Mouse (Mus musculus) spleen, adult 18-20 months (tissue): ENCODE results near the gene Fam229b.
A peak's percentile ranks its signal among the peaks of the same experiment; 100 is the strongest.

ENCODE experiments used
- DNase-seq, 2 experiments: peaks; one replicate each; pipeline ENCODE4 v3.0.0; 2022; ENCODE audit warnings: mixed read lengths in 2 of 2

Fam229b gene

DNA sequence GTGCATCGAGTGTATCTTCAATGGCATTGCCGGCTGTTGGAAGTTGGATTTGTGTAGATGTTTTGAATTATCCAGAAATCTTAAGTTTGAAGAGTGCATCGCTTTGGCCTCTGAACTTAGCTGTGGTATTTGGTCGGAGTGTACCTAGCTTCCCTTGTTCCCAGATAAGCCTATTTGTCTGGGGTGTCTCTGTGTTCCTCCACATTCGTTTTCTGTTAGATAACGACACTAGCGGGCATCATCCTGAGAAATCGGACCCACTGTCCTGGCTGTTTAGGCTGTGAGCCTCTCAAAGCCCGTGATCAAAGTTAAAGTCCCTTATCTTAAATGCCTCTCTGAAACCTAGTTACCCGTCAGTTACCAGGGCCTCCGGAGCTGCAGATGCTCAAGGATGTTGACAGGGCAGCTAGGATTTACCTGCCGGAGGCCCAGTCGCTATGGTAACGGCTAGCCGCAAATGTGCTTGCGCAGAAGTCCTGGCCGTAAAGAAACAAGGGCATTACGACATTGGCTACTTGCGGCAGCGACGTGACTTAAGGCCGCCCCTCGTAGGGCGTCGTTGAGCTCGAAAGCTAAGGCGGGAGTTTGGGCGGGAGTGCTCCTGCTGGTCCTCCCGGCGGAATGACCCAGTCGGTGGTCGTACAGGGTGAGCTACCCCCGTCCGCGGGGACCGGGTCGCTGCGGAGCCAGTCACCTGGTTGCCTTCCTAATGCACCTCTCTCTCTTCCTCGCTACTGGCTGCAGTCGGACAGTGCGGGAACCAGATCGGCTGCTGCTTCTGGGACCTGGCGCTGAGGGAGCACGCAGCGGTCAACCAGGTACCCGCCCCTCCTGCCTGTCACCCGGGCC, at the start of gene Fam229b, which contains the start of gene Tube1:
TSS of gene Fam229b (minus strand) at position 453 of the 849 bp plus-strand sequence.
TSS of gene Tube1 (plus strand) at position 515 of the 849 bp plus-strand sequence.
- peak; percentile 74 to 75 for DNase-seq

DNA sequence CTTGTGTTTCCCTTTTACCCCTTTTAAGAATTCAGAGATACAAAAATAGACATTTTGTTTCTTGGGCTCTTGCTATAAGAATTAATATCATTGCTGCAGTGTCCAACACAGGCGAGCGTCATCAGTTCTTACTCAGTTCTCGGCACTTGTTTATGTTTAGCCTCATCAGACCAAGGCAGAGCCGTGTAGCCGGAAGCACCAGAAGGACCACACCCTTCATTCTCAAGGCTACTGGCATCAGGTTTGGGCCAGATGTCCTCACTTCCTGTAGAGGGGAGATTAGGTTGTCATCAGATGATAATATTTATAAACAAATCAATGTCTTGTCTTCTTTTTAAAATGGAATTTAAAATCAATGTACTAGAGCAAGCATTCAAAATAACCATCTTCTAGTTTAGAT, 43.3 kb upstream of the Fam229b start:
- no peak for DNase-seq

DNA sequence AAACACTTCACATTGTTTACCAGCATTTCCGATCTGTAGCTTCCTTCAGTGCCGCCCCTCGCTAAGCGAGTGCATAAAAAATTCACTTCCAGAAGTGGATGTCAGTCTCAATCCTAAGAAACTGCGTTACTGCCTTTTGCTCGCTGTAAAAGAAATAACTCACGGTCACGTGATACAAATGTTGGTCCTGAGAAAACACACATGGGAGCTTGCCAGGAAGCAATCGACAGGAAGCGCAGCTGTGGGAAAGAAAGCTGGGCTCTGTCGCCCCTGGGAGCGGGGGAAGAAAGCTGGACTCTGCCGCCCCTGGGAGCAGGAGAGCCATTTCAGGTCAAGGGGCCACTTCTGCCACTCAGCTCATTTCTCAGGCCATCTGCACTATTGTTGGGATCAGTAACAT, 39.4 kb upstream of the Fam229b start:
- DNase-seq: no peak

DNA sequence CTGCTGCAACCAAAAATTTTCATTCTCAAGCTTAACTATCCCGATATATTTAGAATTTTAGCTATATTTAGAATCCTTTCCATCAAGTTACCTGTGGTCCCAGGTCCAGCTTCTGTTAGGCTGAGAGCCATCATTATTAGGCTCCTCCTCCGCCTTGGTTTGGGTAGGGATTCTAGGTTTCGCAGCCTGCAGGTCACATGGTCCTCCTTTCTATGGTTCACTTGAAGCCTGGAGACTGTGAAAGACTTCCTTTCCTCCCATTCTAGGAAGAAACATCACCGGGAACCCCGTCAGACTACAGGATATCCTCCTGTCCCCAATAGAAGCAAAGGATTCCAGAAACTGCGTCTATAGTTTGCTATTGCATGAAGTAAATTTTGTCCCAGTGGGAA, 38.8 kb upstream of the Fam229b start:
- DNase-seq: no peak

DNA sequence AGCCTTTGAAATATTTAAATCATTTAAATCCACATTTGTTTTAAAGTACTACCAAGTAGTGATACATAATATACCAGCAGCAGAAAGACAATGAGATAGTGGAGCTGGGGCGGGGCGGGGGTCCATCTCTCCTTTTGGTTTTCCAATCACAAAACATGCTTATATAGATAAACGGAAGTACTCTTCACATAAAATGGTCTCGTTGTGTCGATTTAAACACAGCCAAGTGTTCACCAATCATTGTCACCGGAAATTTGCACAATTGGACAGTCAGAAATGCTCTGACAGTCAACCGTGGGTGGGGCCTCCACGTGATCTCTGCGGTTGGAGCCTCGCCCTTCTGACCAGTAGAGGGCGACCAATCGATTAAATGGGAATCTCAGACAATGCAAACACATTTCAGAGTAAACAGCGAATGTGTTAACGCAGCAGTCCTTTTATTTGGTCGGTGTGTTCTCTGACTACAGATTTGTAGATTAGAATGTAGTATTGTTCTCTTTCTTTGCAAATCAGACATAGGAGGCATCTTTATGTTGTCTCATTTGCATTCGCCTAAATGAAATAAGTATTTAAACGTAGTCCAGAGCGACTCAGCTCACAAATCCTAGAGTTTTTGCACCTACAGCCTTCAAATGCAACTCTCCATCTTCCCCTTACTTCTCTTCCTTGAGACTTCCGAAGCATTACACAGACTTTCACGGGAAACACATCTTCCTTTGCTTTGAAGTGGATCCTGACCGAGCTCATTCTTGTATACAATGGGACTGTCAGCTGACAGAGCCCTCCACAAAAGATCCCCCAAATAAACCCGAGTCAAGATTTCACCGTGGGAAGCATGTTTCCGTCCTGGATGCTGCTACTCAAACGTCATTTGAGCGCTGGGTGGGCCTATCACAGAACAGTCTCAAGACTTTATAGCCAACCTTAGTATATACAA, 38.2 kb upstream of the Fam229b start:
- DNase-seq: peak; percentile 83 to 85

DNA sequence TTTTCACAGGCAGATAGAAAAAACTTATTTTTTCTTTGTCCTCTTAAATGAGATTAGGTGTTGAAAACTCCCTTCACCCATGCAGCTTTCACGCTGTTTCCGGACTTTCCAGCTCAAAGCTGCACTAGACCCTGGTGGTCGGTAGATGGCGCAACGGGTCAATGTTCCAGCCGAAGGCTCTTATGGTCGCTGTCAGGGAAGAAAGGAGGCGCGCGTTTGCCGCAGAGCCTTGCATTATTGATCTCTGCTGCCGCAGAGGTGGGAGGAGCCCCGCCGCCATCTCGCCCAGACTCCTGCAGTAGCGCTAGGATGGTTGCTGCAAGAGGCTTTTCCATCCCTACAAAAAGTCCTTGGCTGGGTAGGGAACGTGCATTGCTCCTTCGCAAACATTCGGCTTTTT, 37.4 kb upstream of the Fam229b start:
- peak; percentile 85 to 91 for DNase-seq

DNA sequence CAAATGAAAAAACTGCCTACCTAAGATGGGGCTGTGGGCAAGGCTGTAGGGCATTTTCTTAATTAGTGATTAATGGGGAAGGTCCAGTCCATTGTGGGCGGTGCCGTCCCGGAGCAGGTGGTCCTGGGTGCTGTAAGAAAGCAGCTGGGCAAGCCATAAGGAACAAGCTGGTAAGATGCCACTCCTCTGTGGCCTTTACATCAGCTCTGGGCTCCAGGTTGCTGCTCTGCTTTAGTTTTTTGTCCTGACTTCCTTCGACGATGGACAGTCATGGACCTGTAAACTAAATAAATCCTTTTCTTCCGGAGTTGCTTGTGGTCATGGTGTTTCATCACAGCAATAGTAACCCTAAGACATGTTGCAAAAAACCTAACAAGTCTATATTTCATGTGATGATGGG, 37.0 kb upstream of the Fam229b start:
- no peak for DNase-seq

DNA sequence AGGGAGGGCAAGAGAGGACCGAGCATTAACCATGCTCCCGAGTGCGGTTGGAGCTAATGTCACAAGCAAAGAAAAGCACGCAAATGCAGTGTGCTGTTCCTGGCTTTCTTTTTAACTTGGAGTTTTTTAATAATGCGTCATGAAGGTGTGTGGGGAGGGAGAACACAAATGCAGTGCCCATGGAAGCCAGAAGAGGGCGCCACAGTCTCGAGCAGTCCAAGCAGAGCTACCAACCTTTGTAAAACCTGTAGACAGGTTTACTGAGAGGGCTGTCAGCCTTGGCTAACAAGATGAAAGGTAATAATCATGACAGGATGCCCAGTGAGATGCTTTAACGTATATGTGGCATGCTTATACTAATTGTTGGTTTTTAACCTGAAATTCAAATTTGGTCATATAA, 36.5 kb upstream of the Fam229b start:
- DNase-seq: peak; percentile 54 to 75

DNA sequence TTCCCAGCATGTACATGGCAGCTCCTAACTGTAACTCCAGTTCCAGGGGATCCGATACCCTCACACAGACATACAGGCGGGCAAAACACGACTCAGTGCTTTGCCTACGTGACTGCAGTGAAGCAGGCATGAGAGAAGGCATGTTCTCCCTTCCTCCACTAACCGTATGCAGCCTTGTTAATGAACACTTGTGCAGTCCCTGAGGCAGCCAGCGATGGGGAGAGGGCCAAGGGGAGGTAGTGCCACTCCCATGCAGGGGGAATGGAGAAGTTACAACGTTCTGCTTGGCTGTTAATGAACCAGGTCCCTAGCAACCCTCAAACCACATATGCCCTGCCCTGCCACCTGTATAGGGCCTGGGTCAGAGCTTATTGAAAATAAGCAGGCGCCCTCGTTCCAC, 35.9 kb upstream of the Fam229b start:
- DNase-seq: no peak

DNA sequence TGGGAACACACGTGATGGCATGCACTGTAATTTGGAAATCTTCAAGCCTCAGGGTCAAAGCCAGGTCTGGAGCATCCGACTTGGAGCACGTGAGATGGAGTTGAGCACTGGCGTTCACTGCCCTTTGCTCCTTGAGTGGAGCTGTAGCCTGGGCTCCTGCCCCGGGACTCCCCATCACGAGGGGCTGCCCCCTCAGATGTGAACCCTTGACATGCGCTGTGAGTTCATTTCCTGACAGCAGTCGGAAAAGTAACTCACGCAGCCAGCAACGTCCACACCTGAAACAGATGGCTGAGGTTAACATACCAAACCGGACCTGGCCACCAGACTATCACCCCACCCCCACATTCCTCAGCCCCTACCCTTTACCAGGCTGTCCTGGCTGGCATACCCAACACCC, 33.9 kb upstream of the Fam229b start:
- DNase-seq: no peak

DNA sequence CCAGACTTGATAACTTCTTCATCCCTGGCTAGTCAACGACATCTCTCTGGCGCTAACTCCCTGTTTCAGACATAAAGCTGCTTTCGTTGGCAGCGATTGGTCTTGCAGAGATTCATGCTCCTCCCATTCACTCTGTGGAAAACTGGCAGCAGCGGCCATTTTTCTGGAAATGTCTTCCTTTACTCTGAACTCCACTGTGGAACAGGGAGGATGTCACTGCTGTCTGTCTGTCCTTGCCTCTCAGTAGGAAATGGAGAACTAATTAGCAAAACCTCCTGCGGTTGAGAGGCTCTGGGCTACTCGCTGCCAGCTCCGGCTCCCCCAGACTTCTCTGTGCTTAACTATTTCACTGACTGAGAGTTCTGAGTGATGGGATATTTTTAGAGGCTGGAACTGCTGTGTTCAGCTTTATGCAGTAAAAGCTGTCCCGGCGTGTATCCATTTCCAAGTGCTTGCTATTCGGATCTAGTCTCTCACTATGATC, 32.0 kb upstream of the Fam229b start:
- DNase-seq: no peak

DNA sequence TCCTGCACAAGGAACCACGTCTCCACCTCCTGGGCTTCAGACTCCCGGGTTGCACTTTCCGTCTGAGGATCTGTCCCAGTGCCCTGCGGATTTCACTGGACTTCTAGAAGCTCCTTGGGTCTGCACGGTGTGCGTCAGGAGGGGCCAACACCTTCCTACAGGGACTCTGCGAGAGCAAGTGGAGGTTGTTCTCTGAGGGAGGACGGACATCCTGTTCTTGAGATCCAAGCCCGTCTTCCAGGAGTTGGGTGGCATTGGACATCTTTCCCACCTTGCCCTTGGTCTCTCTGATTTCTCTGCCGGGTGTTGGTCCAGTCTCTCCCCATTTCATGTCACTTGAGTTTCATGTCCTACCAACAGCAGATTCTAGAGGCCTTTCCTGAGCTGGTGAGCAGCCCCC, 30.0 kb upstream of the Fam229b start, which contains the start of gene Ccn6:
TSS of gene Ccn6 (minus strand) at position 101 of the 400 bp plus-strand sequence.
- no peak for DNase-seq

DNA sequence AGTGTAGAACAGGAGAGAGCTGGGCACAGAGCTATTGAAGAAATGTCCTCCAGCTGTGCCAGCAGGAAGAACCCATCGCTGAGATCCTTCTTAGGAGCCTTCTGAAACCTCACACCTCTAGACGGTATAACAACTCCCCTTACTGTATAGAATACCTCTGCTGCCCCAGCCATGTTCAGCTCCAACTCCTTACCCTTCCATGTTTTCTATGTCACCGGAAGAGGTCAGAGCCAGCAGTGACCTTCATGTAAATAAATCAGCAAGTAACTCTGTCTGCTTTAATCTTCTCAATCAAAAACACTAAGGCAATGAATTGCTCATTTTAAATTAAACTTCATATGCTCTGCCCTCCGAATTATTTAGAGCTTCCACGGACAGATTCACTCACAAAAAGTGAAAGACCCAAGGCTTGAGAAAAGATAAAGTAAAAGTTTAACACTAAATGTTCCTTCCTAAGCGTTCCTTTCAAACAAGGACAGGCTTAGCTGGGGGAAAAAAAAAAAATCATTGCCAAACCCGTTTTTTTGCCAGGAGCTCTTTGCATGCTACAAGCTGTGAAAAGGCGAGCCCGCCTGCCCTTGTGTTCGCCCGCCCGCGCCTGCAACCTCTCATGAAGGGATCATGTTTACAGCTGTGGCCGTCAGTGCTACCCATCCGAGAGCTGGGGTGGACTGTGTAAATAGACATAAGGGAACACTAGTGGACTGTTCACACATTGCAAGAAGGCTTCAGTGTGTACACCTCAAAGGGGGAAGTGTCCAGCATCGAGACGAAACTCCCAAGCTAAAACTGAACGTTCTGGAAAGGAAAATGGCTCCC, 29.2 kb upstream of the Fam229b start:
- DNase-seq: no peak

DNA sequence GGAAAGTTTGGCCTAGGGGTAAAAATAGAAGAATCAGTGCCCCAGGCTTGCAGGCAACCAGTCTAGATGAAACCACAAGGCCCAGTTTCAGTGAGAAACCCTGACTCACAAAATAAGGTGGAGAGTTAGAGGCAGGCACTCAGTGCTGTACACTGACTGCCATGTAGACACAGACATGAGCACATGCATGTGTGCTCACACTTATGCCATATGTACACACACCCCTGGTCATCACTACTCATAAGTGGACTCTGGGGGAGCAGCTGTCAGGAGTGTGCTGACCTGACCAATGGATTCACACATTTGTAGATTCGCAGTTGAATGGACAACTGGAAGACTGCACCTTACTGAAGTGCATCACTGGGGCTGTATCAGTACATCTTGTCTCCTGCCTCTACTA, 27.7 kb upstream of the Fam229b start:
- DNase-seq: no peak

DNA sequence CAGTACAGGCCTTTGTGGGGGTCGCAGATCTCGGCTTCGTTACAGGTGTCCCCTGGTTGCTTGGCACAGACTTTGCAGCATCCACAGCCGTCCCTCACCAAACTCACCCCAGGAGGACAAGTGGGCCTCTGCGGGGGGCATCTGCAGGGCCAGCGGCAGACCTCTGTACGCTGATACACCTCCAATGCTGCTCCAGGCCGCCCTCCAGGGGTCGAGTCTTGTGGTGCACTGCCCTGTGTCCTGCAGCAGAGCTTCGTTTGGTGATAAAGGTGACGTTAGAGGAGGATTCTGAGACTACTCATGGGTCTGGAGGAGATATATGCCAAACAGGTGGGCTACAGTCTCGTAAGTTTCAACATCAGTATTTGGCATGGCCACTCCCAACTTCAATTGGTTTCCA, 24.6 kb upstream of the Fam229b start:
- no peak for DNase-seq

DNA sequence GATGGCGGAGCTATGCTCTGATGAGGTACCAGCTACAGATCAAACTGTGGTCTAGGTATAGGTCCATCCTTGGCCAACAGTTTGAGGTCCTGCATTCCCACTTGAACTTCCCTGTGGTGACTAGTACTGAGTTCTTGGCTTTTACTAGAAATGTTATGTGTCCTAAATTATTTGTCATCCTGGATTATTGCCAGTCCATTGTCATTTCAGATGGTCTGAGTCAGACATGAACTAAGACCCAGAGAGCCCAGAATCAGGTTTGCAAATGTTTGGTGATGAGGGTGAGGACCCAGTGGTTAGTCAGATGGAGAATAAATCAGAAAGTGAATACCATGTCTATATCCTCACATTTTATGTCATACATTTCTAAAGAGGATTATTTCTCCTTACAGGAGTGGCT, 23.6 kb upstream of the Fam229b start:
- no peak for DNase-seq

DNA sequence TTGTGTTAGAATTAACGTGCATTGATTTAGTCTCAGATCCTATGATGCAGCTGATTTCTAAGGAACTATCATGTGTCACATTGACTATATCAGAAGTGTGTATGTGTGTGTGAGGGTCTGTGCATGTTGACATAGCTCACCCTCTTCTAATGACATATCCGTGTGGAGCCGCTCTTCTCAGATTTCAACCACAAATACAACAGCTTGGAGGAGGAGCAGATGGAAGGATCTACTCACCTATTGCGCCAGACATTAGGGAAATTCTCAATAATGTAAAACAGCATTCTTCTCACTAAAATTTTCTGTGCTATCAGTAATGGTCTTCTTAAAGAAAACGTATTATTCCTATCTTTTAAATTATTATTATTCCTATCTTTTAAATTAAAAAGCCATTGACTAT, 23.0 kb upstream of the Fam229b start:
- no peak for DNase-seq

DNA sequence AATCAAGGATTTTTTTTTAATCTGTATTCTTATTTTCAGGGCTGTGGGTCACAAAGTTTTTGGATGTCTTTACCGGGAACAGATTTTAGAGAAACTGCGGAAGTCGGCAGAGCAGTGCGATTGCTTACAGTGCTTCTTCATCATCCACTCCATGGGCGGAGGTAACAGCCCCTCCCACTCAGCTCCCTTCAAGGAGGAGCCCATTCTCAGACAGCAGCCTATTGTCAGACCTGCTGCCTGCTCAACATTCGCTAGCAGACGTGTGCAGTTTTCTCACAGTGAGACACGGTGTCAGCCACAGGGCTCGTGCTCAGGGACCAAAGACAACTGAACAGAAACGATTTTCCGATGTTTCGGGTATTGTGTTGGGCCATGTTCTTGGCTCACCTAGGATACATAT, 8.5 kb upstream of the Fam229b start:
- DNase-seq: no peak

DNA sequence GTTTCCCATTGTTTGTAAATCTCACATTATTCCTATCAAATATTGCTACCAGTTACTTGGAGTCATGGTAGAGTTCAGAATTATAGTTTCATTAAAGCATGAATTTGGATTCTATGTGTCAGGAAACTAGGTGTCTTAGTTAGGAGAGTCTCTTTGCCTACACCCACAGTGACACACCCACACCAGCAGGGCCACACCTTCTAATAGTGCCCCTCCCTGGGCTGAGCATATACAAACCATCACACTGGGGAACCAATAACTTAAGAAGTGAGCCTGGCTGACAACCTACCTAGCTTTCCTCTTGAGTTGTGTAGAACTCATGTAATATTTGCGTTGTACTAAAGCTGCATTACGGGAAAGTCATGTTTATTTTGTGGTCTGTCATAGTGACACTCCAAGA, 7.7 kb upstream of the Fam229b start:
- no peak for DNase-seq

DNA sequence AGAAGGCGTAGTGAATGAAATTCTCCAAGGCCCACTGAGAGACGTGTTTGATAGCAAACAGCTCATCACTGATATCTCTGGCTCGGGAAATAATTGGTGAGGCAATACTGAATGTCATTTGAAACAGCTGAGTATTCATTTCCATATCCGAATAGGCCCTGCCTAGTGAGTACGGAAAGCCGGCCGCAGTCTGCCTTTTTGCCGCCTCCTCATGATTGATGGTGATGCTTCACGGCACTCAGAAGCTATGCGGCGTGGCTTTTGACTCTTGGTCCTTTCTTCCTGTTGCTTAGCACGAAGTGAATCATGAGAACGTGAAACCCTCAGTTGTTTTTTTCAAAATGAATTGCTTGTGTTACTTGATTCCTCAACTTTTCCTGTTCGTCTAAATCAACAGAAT, 7.1 kb upstream of the Fam229b start:
- no peak for DNase-seq

DNA sequence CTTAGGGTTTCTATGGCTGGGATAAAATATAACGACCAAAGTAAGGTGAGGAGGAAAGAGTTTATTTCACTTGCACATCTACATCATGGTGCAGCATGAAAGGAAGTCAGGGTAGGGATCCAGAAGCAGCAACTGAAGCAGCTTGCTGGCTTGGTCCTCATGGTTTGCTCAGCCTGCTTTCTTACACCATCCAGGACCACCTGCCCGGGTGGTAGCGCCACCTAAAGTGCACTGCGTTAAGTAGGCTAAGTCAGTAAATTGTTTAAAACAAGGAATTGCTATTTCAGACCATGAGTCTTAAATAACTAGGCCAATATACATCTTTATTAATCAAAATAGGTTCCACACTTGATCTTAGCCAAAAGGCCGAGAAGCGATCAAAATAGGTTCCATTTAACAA, 5.0 kb upstream of the Fam229b start:
- DNase-seq: no peak

DNA sequence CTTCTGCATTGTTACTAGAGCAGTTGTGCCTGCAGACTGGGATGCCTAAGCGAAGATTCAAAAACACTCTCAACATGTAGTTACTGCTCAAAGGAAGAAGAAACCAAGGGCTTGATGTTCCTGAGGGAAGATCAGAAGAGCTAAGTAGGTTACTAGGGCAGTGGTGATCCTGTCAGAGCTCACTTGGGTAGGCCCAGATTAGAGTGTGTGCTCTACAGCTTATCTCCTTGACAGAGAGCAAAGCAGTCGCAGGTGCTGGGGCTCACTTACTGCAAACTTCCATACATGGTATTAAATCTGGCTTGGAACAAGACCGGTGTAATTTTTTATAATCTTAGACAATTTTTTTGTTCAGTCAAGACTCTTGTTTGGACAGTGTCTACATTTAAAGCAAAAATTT, 4.1 kb upstream of the Fam229b start:
- no peak for DNase-seq

DNA sequence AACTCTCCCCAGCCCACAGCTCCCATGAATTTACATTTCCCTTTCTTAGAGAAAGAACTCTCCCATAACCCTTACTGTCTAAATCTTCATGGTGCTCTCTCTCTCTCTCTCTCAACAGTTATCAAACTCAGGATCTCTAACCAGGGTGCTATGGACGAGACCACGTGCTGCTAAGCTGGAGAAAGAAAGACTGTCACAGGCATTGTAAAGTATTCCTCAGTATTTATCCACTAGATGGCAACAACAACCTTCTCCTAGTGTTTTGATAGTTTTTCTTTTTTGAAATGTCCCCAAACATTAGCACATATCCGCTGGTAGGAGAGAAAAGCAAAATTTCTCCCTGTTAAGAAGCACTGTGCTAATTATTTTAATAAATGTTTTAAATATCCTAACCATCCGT, 12.3 kb downstream of the Fam229b start:
- DNase-seq: no peak
